Mouse (Mus musculus) forebrain, embryonic 12.5 days (tissue): ENCODE data around the gene Gja10. TPM values are rescaled to one million over a fixed set of nuclear protein-coding genes. Genes with fewer than 3 reads are reported as not detected.

Source experiments
- ATAC-seq: fragments of 200-750 bp; cut with Nextera tagmentation; 2 replicates; pipeline ENCODE4 v1.8.0; 2017; ENCODE audit warnings: moderate TSS enrichment; ENCODE audit not compliant: low FRiP score
- H3K27ac ChIP-seq: fragments of 300-500 bp; sonication (generic); 2 replicates; pipeline ENCODE4 v1.5.1; 2016; ENCODE audit warnings: mild to moderate bottlenecking
- H3K27me3 ChIP-seq: fragments of 300-500 bp; sonication (generic); 2 replicates; pipeline ENCODE4 v1.6.1; 2016; ENCODE audit warnings: mild to moderate bottlenecking
- H3K36me3 ChIP-seq: fragments of 300-500 bp; sonication (generic); replicated peaks from 2 replicates; pipeline ENCODE4 v1.6.1; 2016; ENCODE audit warnings: mild to moderate bottlenecking
- H3K4me1 ChIP-seq: fragments of 300-500 bp; sonication (generic); 2 replicates; pipeline ENCODE4 v1.6.1; 2016
- H3K4me2 ChIP-seq: fragments of 300-500 bp; sonication (generic); 2 replicates; pipeline ENCODE4 v1.6.1; 2016; ENCODE audit warnings: mild to moderate bottlenecking, moderate library complexity
- H3K4me3 ChIP-seq: fragments of 300-500 bp; sonication (generic); replicated peaks from 2 replicates; pipeline ENCODE4 v1.5.1; 2016; ENCODE audit warnings: mild to moderate bottlenecking
- H3K9ac ChIP-seq: fragments of 300-500 bp; sonication (generic); 2 replicates; pipeline ENCODE4 v1.6.1; 2016; ENCODE audit warnings: mild to moderate bottlenecking
- H3K9me3 ChIP-seq: fragments of 300-500 bp; sonication (generic); 2 replicates; pipeline ENCODE4 v1.6.1; 2016
- WGBS: fragments of 180-500 bp; shearing (Covaris S2); methylation state at CpG from one replicate; pipeline ENCODE4 v1.1.7; 2016; 5-methylcytosine and 5-hydroxymethylcytosine counted together
- polyA plus RNA-seq: library from polyadenylated mRNA; unstranded; fragments of >200 nt; fragmentation: Nextera tagmentation; extraction: Ambion mirVana; gene quantifications from 2 replicates; pipeline ENCODE4 v1.2.1, GENCODE M21; 2016

The Gja10 gene
- not detected in 2 replicates for polyA plus RNA-seq

DNA sequence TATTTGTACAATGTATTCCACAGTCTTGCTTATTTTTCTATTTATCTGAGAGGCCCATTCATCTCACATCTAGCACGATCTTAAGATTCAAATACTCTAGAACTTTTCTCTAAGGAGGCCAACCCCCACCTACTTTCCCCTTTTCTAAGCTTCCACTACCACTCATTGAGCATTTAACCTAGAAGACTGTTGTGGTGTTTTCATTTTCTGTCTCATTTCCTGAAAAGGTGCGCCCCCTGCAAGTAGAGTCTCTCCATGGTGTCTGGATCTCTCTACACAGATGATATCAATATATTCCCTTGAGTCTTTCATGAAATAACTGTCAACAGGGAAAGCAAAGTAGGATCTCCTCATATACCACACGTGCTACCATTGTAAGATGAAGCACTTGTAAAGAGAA, at the start of gene Gja10:
Gene Gja10 (minus strand): TSS at position 101 of the 400 bp plus-strand sequence.
- no peak within 1 kb of the TSS for H3K4me3 ChIP-seq
- 76% methylated on average over 3 of the region's 3 CpGs for WGBS
- H3K4me2 ChIP-seq = no peak within 1 kb of the TSS
- no peak within 1 kb of the TSS for H3K9ac ChIP-seq
- H3K9me3 ChIP-seq = no peaks in the 10 kb centered on the region
- no peaks in the 10 kb centered on the region for H3K36me3 ChIP-seq
- no peaks in the 10 kb centered on the region for H3K27me3 ChIP-seq
- no peak for ATAC-seq
- H3K4me1 ChIP-seq = no peaks in the 10 kb centered on the region
- H3K27ac ChIP-seq = no peak within 1 kb of the TSS

GRCm38 (mm10) chr4:32651669-32652068, 49.1 kb upstream of the Gja10 start:
- H3K4me2 ChIP-seq = no peak overlapping the region
- no peak for ATAC-seq
- H3K9me3 ChIP-seq = no peaks in the 10 kb centered on the region
- no peaks in the 10 kb centered on the region; the same call in 1 of the 2 replicates for H3K4me1 ChIP-seq
- 90% methylated on average over 5 of the region's 5 CpGs for WGBS
- peaks cover 33% of the 10 kb centered on the region for H3K36me3 ChIP-seq
- H3K4me3 ChIP-seq = no peak overlapping the region
- no peak overlapping the region for H3K27ac ChIP-seq
- no peaks in the 10 kb centered on the region for H3K27me3 ChIP-seq
- no peak overlapping the region for H3K9ac ChIP-seq

DNA sequence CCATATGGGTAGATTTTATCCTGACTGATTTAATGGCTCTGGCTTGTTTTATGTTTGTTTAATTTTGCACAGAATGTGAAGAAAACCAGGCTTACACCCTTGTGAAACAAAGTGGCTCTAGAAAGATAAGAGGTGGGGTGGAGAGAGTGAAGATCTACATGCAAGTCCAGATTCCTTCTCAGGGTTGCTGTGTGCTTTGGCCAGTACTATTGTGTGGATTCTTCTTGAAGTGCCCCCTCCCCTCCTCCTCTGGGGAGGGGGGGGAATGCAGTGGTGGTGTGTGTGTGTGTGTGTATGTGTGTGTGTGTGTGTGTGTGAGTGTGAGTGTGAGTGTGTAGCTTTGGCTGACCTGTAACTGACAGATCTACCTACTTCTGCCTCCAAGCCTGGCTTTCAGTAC, 19.1 kb upstream of the Gja10 start:
- no peak overlapping the region for H3K27ac ChIP-seq
- H3K9me3 ChIP-seq = no peaks in the 10 kb centered on the region
- no peak for ATAC-seq
- H3K27me3 ChIP-seq = no peaks in the 10 kb centered on the region
- peaks cover 11% of the 10 kb centered on the region; the same call in 1 of the 2 replicates for H3K36me3 ChIP-seq
- H3K9ac ChIP-seq = no peak overlapping the region
- H3K4me3 ChIP-seq = no peak overlapping the region
- H3K4me1 ChIP-seq = peaks cover 9% of the 10 kb centered on the region
- no peak overlapping the region for H3K4me2 ChIP-seq

GRCm38 (mm10) chr4:32615034-32615881, 12.7 kb upstream of the Gja10 start, which contains the start of gene Casp8ap2:
TSS of gene Casp8ap2 (plus strand) at chr4:32615451.
- H3K9me3 ChIP-seq = no peaks in the 10 kb centered on the region
- H3K36me3 ChIP-seq = no peaks in the 10 kb centered on the region
- under 1% methylated on average over 67 of the region's 67 CpGs for WGBS
- peak within 1 kb of the TSS; percentile 87 for H3K9ac ChIP-seq
- H3K27ac ChIP-seq = peak within 1 kb of the TSS; percentile 84
- peak; percentile 99 for ATAC-seq
- peaks cover 19% of the 10 kb centered on the region for H3K4me1 ChIP-seq
- no peaks in the 10 kb centered on the region for H3K27me3 ChIP-seq
- peak within 1 kb of the TSS; percentile 90 for H3K4me3 ChIP-seq
- peak within 1 kb of the TSS; percentile 75 for H3K4me2 ChIP-seq

DNA sequence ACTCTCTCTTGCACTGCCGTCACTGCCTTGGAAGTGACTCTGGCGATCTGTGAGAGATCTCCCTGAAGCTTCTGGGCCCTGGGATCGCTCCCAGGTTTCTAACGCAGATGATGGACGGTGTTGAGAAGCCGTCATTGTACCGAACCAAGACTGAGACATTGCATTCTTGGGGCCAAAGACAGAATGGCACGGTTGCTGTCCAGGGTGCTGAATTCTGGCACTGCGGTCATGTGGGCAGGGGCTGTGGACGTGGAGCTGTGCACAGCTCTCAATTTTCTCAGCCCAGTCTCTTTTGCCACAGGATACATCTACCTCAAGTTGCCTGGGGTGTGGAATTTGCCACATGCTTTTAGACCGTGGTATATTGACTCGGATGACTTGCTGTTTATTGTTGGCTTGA, 1.4 kb downstream of the Gja10 start:
- WGBS = 26% methylated on average over 12 of the region's 12 CpGs
- H3K27me3 ChIP-seq = no peaks in the 10 kb centered on the region
- no peak overlapping the region for H3K27ac ChIP-seq
- H3K4me1 ChIP-seq = no peaks in the 10 kb centered on the region
- no peaks in the 10 kb centered on the region for H3K9me3 ChIP-seq
- no peak overlapping the region for H3K9ac ChIP-seq
- no peak for ATAC-seq
- no peak overlapping the region for H3K4me3 ChIP-seq
- no peak overlapping the region for H3K4me2 ChIP-seq
- H3K36me3 ChIP-seq = no peaks in the 10 kb centered on the region

DNA sequence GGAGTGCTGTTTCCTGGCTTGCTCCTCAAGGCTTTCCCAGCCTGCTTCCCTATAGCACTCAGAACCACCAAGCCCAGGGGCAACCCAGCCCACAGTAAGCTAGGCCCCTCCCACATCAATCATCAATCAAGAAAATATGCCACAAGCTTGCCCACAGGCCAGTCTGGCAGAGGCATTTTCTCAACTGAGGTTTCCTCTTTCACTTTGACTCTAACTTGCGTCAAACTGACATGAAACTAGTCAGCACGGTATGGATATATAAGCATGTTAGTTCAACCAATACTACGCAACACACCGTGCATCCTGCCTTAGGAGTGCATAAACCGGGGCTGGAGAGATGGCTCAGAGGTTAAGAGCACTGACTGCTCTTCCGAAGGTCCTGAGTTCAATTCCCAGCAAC, 14.3 kb downstream of the Gja10 start:
- Histone ChIP-seq H3K4me3 (no peak overlapping the region), H3K27ac (no peak overlapping the region), H3K27me3 (no peaks in the 10 kb centered on the region), H3K36me3 (no peaks in the 10 kb centered on the region), H3K9ac (no peak overlapping the region), H3K4me1 (no peaks in the 10 kb centered on the region), H3K4me2 (no peak overlapping the region), H3K9me3 (no peaks in the 10 kb centered on the region)
- WGBS = 93% methylated on average over 6 of the region's 6 CpGs
- no peak for ATAC-seq

DNA sequence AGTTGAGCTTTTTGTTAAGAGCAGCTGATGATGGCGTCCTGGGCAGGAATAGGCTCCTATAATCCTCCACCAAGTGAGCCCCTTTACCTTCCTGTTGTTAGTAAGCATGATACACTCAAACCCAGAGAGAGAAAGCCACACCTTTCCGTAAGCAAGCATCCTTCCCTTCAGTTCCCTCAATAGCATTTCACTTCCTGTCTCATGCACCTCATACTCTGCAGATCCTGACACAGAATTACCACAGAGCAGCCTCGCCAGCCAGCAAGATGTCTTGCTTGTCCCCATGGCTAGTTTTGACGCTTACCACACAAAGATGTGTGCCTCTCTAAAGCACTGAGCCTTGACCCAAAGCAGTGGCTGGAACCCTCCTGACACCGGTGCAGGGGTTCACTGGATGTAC, 15.0 kb downstream of the Gja10 start:
- H3K9ac ChIP-seq = no peak overlapping the region
- no peaks in the 10 kb centered on the region for H3K27me3 ChIP-seq
- H3K36me3 ChIP-seq = no peaks in the 10 kb centered on the region
- H3K4me2 ChIP-seq = no peak overlapping the region
- WGBS = 86% methylated on average over 5 of the region's 5 CpGs
- no peak overlapping the region for H3K27ac ChIP-seq
- no peaks in the 10 kb centered on the region for H3K9me3 ChIP-seq
- no peak for ATAC-seq
- H3K4me1 ChIP-seq = no peaks in the 10 kb centered on the region
- no peak overlapping the region for H3K4me3 ChIP-seq

DNA sequence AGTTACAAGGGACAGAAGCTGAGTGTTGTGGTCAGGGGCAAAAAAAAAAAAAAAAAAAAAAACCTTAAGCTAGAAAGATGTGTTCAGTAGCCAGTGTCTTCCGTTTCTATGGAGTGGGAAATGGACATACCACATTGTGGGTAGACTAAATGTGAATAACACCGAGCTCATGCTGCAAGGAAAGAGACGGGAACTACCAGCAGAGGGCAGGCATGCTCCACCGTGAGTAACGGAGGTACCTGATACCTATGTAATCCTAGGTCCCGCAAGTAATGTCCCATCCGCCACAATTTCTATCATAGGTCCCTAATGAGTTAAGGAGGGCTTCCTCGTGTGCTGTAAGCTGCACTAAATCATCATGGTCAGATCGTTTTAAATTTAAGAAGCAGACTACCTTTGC, 16.0 kb downstream of the Gja10 start:
- no peaks in the 10 kb centered on the region for H3K36me3 ChIP-seq
- no peak overlapping the region for H3K9ac ChIP-seq
- H3K9me3 ChIP-seq = no peaks in the 10 kb centered on the region
- H3K4me1 ChIP-seq = 0 out of 2 replicates have a peak, but pooled peaks cover 4% of the 10 kb centered on the region
- no peak overlapping the region for H3K27ac ChIP-seq
- WGBS = 15% methylated on average over 9 of the region's 9 CpGs
- no peak overlapping the region for H3K4me3 ChIP-seq
- no peak overlapping the region for H3K4me2 ChIP-seq
- no peaks in the 10 kb centered on the region for H3K27me3 ChIP-seq
- ATAC-seq = peak; percentile 46; the same call in 1 of the 2 replicates

GRCm38 (mm10) chr4:32584181-32584580, 18.4 kb downstream of the Gja10 start:
- Histone ChIP-seq H3K4me3 (no peak overlapping the region), H3K4me1 (0 out of 2 replicates have a peak, but pooled peaks cover 7% of the 10 kb centered on the region), H3K9me3 (no peaks in the 10 kb centered on the region), H3K36me3 (peaks cover 11% of the 10 kb centered on the region), H3K27me3 (no peaks in the 10 kb centered on the region), H3K4me2 (no peak overlapping the region), H3K27ac (no peak overlapping the region), H3K9ac (no peak overlapping the region)
- WGBS = 68% methylated on average over 6 of the region's 6 CpGs
- no peak for ATAC-seq

DNA sequence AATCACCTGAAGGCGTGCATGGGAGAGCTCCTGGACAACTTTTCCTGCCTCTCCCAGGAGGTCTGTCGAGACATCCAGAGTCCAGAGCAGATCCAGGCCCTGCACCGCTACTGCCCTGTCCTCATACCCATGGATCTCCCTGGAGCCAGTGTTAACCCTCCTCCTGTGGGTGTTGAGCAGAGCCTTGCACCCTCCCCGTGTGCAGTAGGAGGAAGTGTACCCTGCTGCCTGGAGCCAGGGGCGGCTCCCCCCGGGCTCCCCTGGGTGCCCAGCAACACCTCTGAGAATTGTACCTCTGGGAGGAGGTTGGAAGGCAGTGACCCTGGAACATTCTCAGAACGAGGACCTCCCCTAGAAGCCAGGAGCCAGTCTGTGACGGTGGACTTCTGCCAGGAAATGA, 22.7 kb downstream of the Gja10 start:
- Histone ChIP-seq H3K4me2 (no peak overlapping the region), H3K9me3 (no peaks in the 10 kb centered on the region), H3K36me3 (peaks cover 24% of the 10 kb centered on the region), H3K27ac (no peak overlapping the region), H3K27me3 (no peaks in the 10 kb centered on the region), H3K4me1 (0 out of 2 replicates have a peak, but pooled peaks cover 7% of the 10 kb centered on the region), H3K9ac (no peak overlapping the region), H3K4me3 (no peak overlapping the region)
- ATAC-seq = no peak
- WGBS = 88% methylated on average over 8 of the region's 8 CpGs

DNA sequence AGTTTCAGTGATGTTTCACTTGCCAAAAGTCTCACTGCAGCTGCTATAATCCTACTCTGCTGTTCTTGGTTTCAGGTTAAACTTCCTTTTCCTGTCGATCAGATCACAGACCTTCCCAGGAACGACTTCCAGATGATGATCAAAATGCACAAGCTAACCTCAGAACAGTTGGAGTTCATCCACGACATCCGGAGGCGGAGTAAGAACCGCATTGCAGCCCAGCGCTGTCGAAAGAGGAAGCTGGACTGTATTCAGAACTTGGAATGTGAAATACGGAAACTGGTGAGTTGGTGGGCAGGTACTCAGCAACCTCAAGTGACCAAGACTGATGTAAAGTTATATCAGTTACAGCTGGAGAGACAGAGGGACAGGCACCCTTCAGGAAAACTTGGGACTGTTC, 27.4 kb downstream of the Gja10 start:
- Histone ChIP-seq H3K27me3 (no peaks in the 10 kb centered on the region), H3K9ac (no peak overlapping the region), H3K9me3 (no peaks in the 10 kb centered on the region), H3K27ac (no peak overlapping the region), H3K4me1 (peaks cover 10% of the 10 kb centered on the region), H3K36me3 (peaks cover 21% of the 10 kb centered on the region), H3K4me3 (no peak overlapping the region), H3K4me2 (no peak overlapping the region)
- WGBS = 84% methylated on average over 9 of the region's 9 CpGs
- no peak for ATAC-seq

- H3K4me2 ChIP-seq = no peak overlapping the region
- no peaks in the 10 kb centered on the region for H3K9me3 ChIP-seq
- no peak overlapping the region for H3K27ac ChIP-seq
- no peaks in the 10 kb centered on the region for H3K27me3 ChIP-seq
- H3K4me3 ChIP-seq = no peak overlapping the region
- peaks cover 15% of the 10 kb centered on the region for H3K36me3 ChIP-seq
- WGBS = 93% methylated on average over 1 of the region's 1 CpGs
- H3K4me1 ChIP-seq = peaks cover 15% of the 10 kb centered on the region
- ATAC-seq = no peak
- H3K9ac ChIP-seq = no peak overlapping the region
Observed at GRCm38 (mm10) chr4:32574604-32575003, 28.0 kb downstream of the Gja10 start.

GRCm38 (mm10) chr4:32573586-32573985, 29.0 kb downstream of the Gja10 start:
- Histone ChIP-seq H3K4me2 (no peak overlapping the region), H3K27ac (no peak overlapping the region), H3K36me3 (peaks cover 10% of the 10 kb centered on the region), H3K4me3 (no peak overlapping the region), H3K9ac (no peak overlapping the region), H3K9me3 (no peaks in the 10 kb centered on the region), H3K4me1 (peaks cover 22% of the 10 kb centered on the region), H3K27me3 (no peaks in the 10 kb centered on the region)
- 93% methylated on average over 5 of the region's 5 CpGs for WGBS
- ATAC-seq = no peak
